Mouse (Mus musculus): ENCODE measurements around the gene Irf3. TPM values are rescaled to one million over a fixed set of nuclear protein-coding genes. Genes with fewer than 3 reads are reported as not detected.

The Irf3 gene
- total RNA-seq (2023; ENCODE audit: inconsistent age) = 166 to 184 TPM (median 173 TPM) in 4 replicates

DNA sequence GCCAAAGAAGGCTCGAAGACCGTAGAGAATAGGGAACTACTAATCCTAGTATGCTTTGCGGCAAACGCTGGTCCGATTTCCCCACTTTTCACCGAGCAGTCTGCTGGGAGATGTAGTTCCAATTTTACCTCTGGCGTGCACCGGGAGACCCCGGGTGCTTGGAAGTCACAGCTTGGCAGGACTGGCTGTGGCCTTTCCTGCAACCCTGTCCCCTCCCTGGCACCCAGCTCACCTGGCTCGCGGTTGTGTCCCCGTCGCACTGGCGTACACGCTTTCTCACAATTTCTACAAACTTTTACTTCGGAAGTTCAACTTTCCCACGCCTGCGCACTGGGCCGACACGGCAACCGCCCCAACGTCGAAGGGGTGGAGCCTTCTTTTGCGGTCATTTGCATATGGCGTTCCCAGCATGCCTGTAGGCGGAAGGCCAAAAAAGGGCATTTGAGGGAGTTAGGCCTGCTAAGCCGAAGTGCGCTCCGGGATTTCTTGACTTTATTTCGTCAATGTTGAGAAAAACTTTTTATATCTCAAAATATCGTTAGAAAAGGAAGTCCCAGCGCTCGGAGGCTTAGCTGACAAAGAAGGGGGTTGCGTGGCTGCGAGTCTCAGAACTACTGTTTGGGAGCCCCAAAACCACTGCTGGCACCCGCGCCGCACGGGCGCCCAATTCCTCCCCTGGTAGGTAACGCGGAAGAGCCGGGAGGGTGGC is at the start of gene Irf3:
Gene Irf3, plus strand, starts transcription at position 418 of the 709 bp plus-strand sequence.

GRCm38 (mm10) chr7:44974383-44975116 is 22.9 kb upstream of the Irf3 start, which contains the start of gene Cpt1c:
Gene Cpt1c, minus strand, starts transcription at chr7:44974851.

DNA sequence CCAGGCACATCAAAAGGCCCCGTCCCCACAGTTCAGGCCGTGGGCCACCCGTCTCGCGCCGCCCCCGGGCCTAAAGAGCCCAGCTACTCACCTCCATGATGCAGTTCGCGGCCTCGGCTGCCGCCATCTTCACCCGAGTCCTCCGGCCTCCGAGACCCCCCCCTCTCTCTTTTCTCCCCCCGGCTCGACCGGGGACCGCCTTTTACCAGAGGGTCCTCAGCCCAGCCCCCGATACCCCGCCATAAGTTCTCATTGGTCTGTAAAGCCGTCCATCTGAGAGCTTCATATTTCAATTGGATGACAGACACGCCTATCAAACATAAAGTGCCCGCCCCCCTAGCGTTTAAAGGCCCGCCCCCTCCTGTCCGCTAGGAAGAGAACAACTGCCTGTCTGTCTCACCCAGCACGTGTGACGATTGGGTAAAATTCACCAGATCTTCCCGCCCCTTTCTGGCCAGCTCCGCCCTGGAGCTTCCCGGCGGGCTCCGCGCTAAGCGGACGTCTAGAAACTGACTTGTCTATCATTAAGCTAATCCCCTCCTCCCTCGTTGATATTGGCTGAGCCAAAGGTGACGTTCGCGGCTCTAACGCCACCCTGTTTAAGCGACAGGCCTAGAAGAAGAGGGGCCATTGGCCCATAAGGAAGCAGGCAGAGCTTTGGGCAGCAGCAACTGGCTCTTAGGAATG is 11.1 kb upstream of the Irf3 start, which contains the start of gene Prmt1:
Gene Prmt1, minus strand, starts transcription at position 377 of the 687 bp plus-strand sequence.

DNA sequence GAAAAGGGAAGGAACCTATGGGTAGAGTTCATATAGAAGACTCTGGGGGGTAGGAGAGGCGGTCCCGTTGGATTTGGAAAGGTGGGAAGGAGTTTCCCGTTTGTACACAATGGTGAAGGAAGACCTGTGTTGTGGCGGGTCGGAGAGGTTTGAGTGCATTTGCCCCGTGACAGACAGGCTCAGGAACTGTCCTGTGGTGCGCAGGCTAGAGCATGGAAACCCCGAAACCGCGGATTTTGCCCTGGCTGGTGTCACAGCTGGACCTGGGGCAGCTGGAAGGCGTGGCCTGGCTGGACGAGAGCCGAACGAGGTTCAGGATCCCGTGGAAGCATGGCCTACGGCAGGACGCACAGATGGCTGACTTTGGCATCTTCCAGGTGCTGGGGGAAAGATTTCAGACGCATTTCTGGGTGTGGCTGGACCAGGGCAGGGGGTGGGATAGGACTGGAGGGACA is 1.1 kb downstream of the Irf3 start, which contains the start of gene Bcl2l12:
Gene Bcl2l12, minus strand, starts transcription at position 212 of the 455 bp plus-strand sequence.

GRCm38 (mm10) chr7:45015957-45016612 is 18.6 kb downstream of the Irf3 start, which contains the start of gene Scaf1:
Gene Scaf1, minus strand, starts transcription at chr7:45016363.

DNA sequence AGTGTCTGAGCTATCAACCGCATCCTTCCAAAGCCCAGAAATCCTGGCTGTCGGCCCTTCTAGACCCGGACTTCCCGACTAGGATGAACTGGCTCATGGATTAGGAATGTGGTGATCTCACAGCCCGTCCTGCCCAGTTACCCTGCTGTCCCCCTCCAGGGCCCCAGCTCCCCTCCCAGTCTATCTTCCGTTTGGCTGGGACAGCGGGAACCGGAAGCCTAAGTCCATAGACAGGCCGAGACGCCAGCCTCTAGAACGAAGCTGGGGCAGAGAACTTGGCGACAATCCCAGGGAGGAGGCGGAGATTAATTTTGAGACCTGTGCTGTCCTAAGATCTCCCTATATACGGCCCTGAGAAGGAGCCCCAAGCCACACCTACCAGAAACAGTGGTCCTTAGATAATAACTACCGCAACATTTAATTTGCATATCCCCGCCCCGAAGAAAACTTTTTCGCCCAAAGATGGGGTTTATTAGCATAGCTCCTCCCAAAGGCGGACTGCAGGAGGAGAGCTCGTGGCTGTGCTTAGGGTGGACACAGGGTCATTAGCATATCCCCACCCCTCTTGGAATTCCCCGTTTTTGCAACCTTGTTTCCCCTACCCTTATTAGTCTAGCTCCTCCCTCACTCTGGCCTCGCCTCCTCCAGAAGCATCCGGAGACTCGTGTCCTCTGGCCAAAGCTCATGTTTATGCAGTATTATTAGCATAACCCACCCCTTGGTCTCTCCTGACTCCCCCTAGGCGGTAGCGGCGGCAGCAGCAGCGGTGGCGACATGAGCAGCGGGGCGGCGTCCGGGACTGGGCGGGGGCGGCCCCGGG is 20.0 kb downstream of the Irf3 start, which contains the start of gene Rras:
Gene Rras, plus strand, starts transcription at position 720 of the 820 bp plus-strand sequence.

Other genes starting within 250 kb of the Irf3 start
- gene Vrk3, start 249.2 kb upstream of the Irf3 start, total RNA-seq (2023; ENCODE audit: inconsistent age) = 66.6 to 84.4 TPM (median 73.7 TPM) in 4 replicates
- gene Zfp473, start 246.6 kb upstream of the Irf3 start, total RNA-seq (2023; ENCODE audit: inconsistent age) = 2.0 to 3.3 TPM (median 2.6 TPM) in 4 replicates
- gene Nup62, start 181.6 kb upstream of the Irf3 start, total RNA-seq (2023; ENCODE audit: inconsistent age) = 39.5 to 48.7 TPM (median 43.9 TPM) in 4 replicates
- 121 to 140 TPM (median 133 TPM) in 4 replicates for gene Il4i1, start 181.3 kb upstream of the Irf3 start, total RNA-seq (2023; ENCODE audit: inconsistent age)
- gene Atf5, start 181.0 kb upstream of the Irf3 start, total RNA-seq (2023; ENCODE audit: inconsistent age) = 3.8 to 5.1 TPM (median 4.7 TPM) in 4 replicates
- gene Akt1s1, start 148.7 kb upstream of the Irf3 start, total RNA-seq (2023; ENCODE audit: inconsistent age) = 32.9 to 46.4 TPM (median 36.3 TPM) in 4 replicates
- 131 to 155 TPM (median 145 TPM) in 4 replicates for gene Tbc1d17, start 148.6 kb upstream of the Irf3 start, total RNA-seq (2023; ENCODE audit: inconsistent age)
- 63.0 to 75.3 TPM (median 65.8 TPM) in 4 replicates for gene Pnkp, start 140.5 kb upstream of the Irf3 start, total RNA-seq (2023; ENCODE audit: inconsistent age)
- 12.0 to 16.6 TPM (median 14.8 TPM) in 4 replicates for gene Ptov1, start 127.9 kb upstream of the Irf3 start, total RNA-seq (2023; ENCODE audit: inconsistent age)
- gene Med25, start 104.9 kb upstream of the Irf3 start, total RNA-seq (2023; ENCODE audit: inconsistent age) = 61.5 to 68.3 TPM (median 66.0 TPM) in 4 replicates
- gene Fuz, start 101.6 kb upstream of the Irf3 start, total RNA-seq (2023; ENCODE audit: inconsistent age) = 27.8 to 31.0 TPM (median 29.5 TPM) in 4 replicates
- 75.4 to 97.5 TPM (median 90.4 TPM) in 4 replicates for gene Ap2a1, start 68.2 kb upstream of the Irf3 start, total RNA-seq (2023; ENCODE audit: inconsistent age)
- not detected in 4 replicates for gene Tsks, start 54.4 kb upstream of the Irf3 start, total RNA-seq (2023; ENCODE audit: inconsistent age)
- gene Cpt1c, start 22.8 kb upstream of the Irf3 start, total RNA-seq (2023; ENCODE audit: inconsistent age) = not detected in 4 replicates
- gene Prmt1, start 11.1 kb upstream of the Irf3 start, total RNA-seq (2023; ENCODE audit: inconsistent age) = 128 to 149 TPM (median 145 TPM) in 4 replicates
- 28.2 to 38.2 TPM (median 30.9 TPM) in 4 replicates for gene Bcl2l12, start 1.1 kb downstream of the Irf3 start, total RNA-seq (2023; ENCODE audit: inconsistent age)
- gene Scaf1, start 18.7 kb downstream of the Irf3 start, total RNA-seq (2023; ENCODE audit: inconsistent age) = 96.2 to 104 TPM (median 99.7 TPM) in 4 replicates
- gene Rras, start 20.3 kb downstream of the Irf3 start, total RNA-seq (2023; ENCODE audit: inconsistent age) = 13.0 to 15.4 TPM (median 14.8 TPM) in 4 replicates
- 69.6 to 74.4 TPM (median 71.7 TPM) in 4 replicates for gene Prr12, start 55.2 kb downstream of the Irf3 start, total RNA-seq (2023; ENCODE audit: inconsistent age)
- gene Nosip, start 64.8 kb downstream of the Irf3 start, total RNA-seq (2023; ENCODE audit: inconsistent age) = 55.5 to 60.4 TPM (median 57.4 TPM) in 4 replicates
- 3.5 to 5.4 TPM (median 3.8 TPM) in 4 replicates for gene Prrg2, start 65.0 kb downstream of the Irf3 start, total RNA-seq (2023; ENCODE audit: inconsistent age)
- gene Rcn3, start 94.6 kb downstream of the Irf3 start, total RNA-seq (2023; ENCODE audit: inconsistent age) = 2.0 to 5.7 TPM (median 3.9 TPM) in 4 replicates
- gene Fcgrt, start 106.2 kb downstream of the Irf3 start, total RNA-seq (2023; ENCODE audit: inconsistent age) = 30.4 to 37.3 TPM (median 33.5 TPM) in 4 replicates
- 2,358 to 2,650 TPM (median 2,499 TPM) in 4 replicates for gene Rps11, start 126.8 kb downstream of the Irf3 start, total RNA-seq (2023; ENCODE audit: inconsistent age)
- 4,140 to 4,660 TPM (median 4,377 TPM) in 4 replicates for gene Rpl13a, start 131.1 kb downstream of the Irf3 start, total RNA-seq (2023; ENCODE audit: inconsistent age)
- gene Gm45713, start 138.6 kb downstream of the Irf3 start, total RNA-seq (2023; ENCODE audit: inconsistent age) = 0.87 TPM in 1 of 4 replicates, not detected in the others
- 70.7 to 77.9 TPM (median 74.1 TPM) in 4 replicates for gene Flt3l, start 138.8 kb downstream of the Irf3 start, total RNA-seq (2023; ENCODE audit: inconsistent age)
- gene Pih1d1, start 156.7 kb downstream of the Irf3 start, total RNA-seq (2023; ENCODE audit: inconsistent age) = 46.7 to 53.9 TPM (median 51.0 TPM) in 4 replicates
- 100 to 121 TPM (median 116 TPM) in 4 replicates for gene Aldh16a1, start 156.9 kb downstream of the Irf3 start, total RNA-seq (2023; ENCODE audit: inconsistent age)
- not detected in 4 replicates for gene Slc17a7, start 166.3 kb downstream of the Irf3 start, total RNA-seq (2023; ENCODE audit: inconsistent age)
- gene Gfy, start 181.9 kb downstream of the Irf3 start, total RNA-seq (2023; ENCODE audit: inconsistent age) = not detected in 4 replicates
- gene Pth2, start 183.3 kb downstream of the Irf3 start, total RNA-seq (2023; ENCODE audit: inconsistent age) = not detected in 4 replicates
- 0.54 to 1.1 TPM (median 0.78 TPM) in 4 replicates for gene Ccdc155, start 207.2 kb downstream of the Irf3 start, total RNA-seq (2023; ENCODE audit: inconsistent age)
- gene Dkkl1, start 214.5 kb downstream of the Irf3 start, total RNA-seq (2023; ENCODE audit: inconsistent age) = 1.3 to 2.7 TPM (median 2.0 TPM) in 3 of 4 replicates, not detected in the other
- not detected in 4 replicates for gene Tead2, start 218.1 kb downstream of the Irf3 start, total RNA-seq (2023; ENCODE audit: inconsistent age)
- gene Cd37, start 241.5 kb downstream of the Irf3 start, total RNA-seq (2023; ENCODE audit: inconsistent age) = 1,683 to 1,834 TPM (median 1,832 TPM) in 4 replicates
- not detected in 4 replicates for gene Slc6a16, start 243.4 kb downstream of the Irf3 start, total RNA-seq (2023; ENCODE audit: inconsistent age)